Mouse (Mus musculus) cerebellum, postnatal 36 days (tissue): ENCODE data around the gene Akr1b8.
"Not testable (repeated sequence)": the region's sequence is repeated elsewhere in the genome, so short reads cannot be mapped to it uniquely, and the experiment has no call there.

Experiments used
- DNase-seq, 2 experiments: peaks; one replicate each; pipeline ENCODE4 v3.0.0; 2021 to 2022; ENCODE audit warnings: mixed read lengths in 2 of 2

The Akr1b8 gene

DNA sequence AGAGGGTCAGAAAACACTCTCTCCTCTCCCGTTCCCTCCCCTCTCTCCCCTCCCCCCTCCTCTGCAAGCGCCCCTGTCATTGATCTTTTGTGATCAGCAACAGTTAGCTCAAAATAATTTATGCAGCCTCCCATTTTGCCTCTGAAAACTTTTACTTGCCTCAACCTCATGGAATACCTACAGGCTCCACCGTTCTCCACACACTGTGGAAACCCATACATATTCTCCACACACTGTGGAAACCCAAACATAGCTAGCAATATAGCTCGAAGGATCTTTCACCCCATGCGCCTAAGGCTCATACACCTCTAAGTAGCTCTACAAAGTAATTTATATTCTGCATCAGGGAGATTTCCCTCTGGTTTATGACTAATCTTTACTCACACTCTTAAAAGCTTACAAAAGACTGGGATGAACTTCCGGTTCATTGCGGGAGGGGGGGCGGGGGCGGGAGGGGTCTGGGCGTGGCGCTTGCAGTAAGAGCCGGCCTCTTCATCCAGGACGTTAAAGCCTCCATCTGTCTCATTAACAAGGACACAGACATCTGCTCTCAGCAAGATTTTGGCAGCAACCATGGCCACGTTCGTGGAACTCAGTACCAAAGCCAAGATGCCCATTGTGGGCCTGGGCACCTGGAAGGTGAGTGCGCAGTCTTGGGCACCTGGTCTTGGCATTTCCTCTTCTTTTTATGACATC, at the start of gene Akr1b8:
Akr1b8 (plus strand) TSS at position 462 of the 696 bp plus-strand sequence.
- DNase-seq = peak; percentile 75 to 76

DNA sequence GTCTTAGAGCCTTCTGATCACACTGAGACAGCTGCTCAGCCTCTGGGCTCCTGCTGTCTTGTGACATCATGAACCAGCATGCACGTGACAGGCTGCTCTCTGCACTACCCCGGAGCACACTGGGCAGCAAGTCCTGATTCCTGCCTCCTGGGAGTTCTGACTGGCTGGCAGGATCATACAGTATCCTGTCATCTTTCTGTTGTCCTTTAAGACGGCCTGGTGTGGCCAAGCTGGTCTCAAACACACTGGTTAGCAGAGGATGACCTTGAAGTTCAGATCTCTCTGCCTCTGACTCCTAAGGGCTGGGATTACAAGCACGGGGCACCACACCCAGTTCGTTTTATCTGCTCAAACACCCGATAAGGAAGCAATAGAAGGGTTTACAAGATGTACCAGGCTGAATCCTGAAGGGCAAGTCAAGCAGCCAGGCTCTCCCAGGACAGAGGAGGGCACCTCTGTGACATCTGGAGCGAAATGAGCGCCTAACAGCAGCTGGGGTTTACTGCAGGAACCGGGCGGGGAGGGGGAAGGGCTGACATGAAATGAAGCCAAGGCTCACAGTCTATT, 49.2 kb upstream of the Akr1b8 start:
- DNase-seq = no peak

DNA sequence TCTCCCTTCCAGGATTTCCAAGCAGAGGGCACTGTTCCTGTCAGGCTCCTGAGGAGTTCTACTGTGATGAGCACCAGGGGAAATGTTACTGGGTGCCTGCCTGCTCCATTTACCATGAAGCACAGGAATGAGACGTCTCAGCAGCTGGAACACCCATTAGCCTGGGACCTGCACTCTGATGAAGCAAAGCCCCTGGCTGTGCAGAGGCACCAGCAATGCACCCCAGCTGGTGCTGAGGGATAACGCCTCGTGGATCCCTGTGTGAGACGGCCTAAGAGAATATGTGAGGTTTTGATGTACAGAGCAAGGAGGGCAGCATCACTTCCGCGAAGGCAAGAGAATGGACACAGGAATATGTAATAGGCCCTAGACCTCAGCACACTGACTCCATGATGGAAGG, 47.1 kb upstream of the Akr1b8 start:
- DNase-seq = no peak

DNA sequence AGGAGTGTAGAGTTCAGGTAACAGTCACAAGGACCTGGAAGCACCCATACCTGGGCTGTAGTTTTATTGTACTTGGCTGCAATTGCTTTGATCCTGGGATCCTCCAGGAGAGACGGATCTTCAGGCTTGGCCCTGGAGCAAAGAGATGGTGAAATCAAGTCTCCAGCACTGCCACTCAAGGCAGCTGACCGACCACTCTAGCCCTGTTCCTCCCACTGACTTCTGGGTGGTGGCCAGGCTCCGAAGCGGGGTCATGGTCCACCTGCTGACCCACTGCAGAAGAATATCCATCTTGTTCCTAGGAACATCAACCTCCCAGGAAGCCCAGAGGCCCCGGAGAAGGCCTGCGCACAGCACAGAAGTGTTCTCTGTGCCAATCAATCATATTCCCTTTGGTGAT, 44.4 kb upstream of the Akr1b8 start:
- no peak for DNase-seq

DNA sequence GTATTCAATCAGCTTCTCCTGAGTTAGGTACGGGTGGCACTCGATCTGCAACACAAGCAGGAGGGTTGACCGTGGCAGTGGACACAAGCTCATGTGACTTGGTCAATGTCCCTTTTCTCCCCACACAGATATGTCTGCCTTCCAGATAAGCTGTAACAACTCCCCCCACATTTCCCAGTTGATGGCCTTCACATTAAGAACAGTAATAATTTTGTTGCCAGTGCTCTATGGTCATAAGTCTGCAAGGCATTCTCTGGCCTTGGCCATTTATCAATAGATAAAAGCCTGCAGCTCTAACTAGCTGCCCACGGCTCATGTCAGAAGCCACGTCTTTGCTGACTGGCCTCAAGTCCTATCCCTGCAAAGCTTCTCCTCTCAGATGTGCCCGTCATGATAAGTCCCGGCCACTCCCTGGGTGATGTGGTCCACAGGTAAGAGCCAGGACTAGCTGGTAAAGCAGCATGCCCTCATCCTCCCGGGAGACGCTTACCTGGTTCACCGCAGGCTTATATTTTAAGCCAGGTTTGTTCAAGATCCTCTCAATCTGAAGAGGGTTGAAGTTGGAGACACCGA, 43.8 kb upstream of the Akr1b8 start:
- DNase-seq = no peak

DNA sequence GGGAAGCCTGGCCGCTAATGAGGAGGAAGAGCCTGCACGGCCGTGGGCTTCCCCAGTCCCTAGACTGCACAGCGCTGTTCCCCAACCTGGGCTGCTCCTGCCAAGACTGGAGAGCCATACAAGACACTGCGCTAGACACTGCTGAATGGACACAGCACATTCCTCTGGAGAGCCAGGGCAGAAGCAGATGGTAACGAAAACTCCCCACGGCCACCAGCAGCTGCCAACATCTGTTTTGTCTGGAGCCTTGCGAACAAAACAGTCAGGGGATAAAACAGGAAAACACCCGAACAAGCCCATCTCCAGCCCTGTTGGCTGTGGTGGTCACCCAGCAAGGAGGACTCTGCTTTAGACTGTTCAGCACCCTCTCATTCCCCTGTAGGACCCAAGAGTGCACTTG, 40.5 kb upstream of the Akr1b8 start:
- DNase-seq = no peak

DNA sequence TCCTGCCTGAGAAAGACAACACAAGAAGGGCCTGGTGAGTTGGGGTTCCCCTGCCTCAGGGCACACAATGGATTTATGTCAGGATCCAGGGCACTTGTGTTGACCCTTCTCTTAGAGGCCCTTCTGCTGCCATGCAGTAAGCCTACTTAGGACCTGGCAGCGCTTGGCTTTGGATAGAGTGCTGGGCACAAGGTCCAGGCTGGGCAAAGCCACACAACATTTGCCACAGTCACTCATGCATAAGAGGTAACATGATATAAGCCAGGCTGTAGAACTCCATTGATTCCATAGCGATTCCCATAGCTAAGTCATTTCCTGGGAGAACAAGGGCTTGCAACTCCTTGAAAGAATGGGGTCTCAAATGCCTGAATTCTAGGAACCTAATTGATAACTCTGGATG, 40.0 kb upstream of the Akr1b8 start:
- DNase-seq = no peak

DNA sequence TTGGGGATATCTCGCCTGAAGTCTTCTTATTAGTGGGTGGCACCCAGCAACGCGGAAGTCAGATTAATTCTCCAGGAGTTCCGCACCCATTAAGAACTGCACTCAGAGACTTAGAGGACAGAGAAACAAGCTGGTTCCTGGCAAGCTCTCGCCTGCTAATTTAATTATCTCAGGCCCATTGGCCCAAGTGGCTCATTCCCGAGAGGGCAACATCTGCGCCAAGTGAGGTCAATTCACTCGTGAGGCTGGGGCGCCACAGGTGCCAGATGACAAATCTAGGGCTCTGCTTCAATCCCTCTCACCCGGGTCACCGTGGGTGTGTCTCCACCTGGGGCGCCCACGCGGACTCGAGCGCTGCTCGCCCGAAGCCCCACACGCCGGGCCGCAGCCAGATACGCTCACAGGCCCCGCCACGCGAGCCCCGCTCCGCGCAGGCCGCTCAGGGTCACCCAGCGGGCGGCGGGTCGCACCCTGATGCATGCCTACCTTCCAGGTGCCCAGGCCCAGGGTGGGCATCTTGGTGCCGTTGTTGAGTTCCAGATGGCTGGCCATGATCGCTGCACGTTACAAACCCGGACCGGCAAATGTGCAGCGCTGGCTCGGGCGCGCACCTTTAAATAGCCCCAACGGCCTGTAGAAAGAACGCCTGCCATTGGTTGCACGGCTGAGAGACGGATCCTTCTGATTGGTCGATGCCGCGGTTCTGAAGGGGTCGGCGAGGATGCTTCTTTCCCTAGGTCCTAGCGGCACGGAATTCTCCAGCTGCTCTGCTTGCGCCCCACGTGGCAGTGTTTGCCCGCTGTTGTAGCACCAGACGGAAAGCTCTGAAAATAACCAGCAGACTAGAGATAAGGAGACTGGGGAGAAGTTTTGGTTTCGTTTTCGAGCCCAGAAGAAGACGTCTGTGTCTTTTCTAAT, 36.8 kb upstream of the Akr1b8 start, which contains the start of gene Akr1b3:
Akr1b3 (minus strand) TSS at position 625 of the 918 bp plus-strand sequence.
- DNase-seq = peak; percentile 84

DNA sequence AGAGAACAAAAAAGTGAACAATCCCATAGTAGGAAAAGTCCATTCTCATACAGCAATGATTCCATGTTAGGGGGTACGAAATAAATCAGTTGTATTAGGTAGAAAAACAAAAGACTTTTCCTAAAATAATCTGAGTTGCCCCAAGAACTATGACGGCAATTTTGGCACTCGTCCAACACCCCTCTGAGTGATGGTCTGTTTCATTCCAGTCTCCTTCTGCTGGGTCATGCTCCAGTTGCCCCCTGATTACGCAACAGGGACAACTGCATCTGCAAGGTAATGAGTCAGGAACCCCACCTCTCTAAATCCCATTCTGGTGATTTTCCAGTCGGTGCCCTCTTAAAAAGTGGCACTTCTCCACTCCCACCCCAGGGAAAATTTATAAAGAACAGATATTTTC, 35.7 kb upstream of the Akr1b8 start:
- DNase-seq = peak; percentile 13 to 26

DNA sequence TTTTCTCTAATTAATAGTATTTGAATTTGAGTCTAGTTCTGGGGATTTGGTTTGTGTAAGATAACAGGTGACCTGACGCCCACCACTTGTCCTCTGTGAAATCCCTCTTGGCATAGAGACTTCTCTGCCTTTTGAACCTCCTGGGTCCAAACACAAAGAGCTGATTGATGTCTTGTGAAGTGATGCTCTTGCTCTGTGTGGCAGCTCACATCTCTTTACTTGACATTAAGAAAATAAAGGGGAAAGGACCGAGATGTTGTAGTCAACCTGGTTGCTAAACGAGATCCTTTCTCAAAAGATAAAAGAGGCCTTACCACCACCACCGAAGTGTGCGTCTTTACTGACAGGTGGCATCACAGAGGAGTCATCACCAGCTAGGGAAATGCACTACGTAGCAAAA, 35.3 kb upstream of the Akr1b8 start:
- no peak for DNase-seq

DNA sequence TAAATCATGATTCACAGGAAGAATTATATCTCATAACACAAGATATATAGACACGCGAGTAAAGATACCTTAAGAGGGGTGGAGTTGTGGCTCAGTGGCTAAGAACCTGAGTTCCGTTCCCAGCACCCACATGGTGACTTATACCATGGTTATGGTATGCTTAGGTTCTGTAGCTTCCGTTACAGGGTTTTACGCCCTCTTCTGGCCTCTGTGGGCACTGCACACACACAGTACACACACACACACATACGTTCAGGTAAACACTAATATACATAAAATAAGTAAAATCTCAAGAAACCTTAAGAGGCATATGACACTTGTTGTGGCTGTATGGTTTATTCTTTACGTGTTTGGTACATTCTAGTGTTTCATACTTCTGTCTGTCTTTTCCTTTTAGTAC, 31.8 kb upstream of the Akr1b8 start:
- no peak for DNase-seq

DNA sequence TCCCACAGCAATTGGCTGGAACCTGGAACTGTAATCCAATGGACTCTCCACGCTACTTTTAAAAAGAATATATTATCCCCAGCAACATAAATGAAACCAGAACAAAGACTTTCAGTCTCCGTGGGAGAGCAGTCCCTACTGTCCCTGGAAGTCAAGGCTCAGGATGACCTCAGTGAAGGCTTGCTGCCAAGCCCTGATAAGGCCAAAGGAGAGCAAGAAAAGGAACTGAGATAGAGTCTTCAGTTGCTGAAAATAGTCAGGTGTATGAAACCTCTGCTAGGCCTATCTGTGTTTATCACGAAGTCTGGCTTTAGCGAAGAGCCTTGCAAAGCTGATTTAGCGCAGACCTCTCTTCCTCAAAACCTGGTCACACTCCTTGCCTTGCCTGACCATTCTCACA, 22.5 kb upstream of the Akr1b8 start:
- no peak for DNase-seq

DNA sequence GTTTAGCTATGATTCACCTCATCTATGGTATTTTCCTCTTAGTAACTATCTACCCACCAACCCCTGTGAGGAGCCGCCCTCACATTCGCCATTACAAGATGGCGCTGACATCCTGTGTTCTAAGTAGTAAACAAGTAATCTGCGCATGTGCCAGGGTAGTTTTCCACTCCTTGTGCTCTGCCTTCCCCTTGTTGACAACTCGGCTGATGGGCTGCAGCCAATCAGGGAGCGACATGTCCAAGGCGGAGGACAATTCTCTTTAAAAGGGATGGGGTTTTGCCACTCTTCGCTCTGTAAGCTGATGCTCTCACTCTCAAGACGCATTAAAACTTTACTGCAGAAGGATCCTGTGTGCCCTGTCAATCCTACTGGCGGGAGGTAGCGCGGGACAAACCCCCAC, 22.1 kb upstream of the Akr1b8 start:
- not testable (repeated sequence) for DNase-seq

DNA sequence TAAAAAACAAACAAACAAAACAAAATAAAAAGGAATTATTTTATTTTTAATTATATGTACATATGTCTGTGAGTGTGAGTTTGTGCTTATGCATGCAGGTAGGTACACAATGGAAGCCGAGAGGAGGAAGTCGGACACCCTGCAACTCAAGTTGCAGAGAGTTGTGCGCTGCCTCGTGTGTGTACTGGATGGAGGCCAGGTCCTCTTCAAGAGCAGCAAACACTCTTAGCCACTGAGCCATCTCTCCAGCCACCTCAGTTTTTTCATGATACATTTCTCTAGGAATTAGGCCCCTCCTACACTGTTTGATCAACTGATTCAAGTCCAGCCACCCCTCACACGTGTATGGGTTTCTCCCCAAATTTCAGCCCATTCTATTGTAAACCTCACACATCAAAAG, 19.2 kb upstream of the Akr1b8 start:
- DNase-seq = no peak

DNA sequence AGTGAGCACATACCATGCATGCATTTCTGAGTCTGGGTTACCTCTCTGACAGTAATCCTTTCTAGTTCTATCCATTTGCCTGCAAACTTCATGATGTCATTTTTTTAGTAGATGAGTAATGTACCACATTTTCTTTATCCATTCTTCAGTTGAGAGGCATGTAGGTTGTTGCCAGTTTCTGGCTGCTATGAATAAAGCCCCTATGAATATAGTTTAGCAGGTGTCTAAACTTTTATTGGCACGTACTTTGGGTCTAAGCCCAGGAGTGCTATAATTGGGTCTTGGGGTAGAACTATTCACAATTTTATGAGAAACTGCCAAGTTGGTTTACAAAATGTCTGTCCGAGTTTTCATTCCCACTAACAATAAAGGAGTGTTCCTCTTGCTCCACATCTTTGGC, 16.1 kb upstream of the Akr1b8 start:
- DNase-seq = no peak

DNA sequence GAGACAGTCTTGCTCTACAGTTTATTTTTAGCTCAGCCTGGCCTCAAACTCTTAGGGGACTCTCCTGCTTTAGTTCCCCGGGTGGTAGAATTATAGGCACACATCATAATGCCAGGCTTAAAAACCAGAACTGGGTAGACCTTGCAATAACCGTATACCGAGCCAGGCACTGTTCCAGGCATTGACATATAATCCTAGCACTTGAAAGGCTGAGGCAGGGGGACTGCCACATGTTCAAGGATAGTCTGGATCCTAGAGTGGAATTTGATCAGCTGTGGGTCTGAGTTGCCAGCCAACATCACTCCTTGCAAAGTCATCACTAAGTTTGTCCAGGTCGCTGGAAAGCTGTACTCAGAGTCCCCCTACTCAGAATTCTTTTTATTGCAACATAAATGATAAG, 11.9 kb upstream of the Akr1b8 start:
- DNase-seq = no peak

DNA sequence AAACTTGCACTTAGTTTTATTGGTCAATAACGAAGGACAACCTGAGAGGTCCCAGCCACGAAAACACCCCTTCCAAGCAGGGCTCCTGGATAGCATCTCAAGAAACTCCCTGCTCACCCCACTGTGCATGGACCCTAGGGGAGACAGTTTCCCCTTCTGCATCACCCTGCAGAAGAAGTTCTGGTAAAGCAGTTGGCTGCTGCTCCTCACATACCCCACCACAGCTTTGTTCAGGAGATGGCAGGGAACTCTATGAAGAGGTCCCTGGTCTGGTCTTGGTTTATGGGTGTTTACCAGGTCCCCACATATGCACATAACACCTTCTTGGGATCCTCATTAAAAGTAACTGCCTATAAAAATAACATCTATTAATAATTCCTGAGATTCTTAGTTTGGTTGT, 11.4 kb upstream of the Akr1b8 start:
- no peak for DNase-seq

DNA sequence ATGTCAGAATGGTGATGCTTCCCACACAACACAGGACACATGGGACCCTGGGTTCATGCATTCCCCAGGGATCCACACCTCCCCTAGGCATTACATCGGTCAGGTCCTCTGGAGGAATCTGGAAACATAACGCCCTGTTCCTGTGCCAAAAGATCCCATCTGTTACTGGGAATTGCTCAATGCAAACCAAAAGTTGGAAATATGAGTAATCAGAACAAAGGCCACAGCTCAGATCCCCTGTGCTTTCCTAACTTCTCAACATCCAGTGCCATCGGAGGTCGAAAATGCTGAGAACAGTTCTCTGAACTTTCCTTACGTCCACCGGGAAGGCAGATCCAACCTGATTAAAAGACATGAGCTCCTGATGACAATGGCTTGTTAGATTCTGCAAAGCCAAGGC, 10.5 kb upstream of the Akr1b8 start:
- no peak for DNase-seq

DNA sequence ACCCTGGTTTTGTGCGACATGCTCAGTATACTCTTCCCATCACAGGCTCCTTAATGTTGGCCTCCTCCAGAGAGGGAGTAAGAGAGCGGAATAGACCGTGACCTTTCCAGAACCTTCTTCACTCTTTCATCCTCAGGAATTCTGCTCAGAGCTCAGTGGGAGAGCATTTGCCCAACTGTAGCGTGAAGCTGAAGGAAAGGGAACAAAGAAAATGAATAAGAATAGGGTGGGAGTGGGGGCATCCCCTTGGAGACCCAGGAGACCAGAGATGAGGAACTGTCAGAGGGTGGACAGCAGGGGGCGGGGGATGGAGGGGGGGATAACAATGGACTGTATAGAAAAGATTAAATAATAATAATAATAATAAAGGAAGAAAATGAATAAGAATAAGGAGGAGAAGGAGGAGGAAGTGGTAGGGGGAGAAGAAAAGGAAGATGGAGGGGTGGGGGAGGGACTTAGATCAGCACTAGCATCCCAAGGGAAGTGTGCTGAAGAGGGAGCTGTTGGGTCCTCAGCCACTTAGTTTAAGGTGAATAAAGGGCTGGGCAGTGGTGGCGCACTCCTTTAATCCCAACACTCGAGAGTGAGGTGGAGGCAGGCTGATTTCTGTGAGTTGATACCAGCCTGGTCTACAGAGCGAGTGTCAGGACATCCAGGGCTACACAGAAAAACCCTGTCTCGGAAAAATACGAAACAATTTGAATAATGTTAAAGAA, 9.6 kb upstream of the Akr1b8 start:
- no peak for DNase-seq

DNA sequence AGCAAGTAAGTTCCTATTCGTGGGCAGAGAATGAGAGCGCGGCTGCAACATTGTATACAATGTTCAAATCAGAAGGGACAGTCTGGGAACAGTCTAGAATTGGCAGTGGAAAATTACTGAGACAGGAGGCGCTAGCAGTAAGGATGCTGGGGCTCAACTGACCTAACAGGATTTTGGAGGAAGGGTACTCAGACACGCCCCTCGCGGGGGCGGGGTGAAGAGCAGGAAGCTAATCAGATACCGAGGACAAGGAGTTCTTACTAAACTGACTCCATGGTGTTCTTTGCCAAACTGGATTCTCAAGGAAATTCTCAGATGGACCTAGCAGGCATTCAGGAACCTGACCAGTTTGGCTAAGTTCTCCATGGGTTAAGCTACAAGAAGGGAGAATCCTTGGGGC, 9.0 kb upstream of the Akr1b8 start:
- DNase-seq = no peak

DNA sequence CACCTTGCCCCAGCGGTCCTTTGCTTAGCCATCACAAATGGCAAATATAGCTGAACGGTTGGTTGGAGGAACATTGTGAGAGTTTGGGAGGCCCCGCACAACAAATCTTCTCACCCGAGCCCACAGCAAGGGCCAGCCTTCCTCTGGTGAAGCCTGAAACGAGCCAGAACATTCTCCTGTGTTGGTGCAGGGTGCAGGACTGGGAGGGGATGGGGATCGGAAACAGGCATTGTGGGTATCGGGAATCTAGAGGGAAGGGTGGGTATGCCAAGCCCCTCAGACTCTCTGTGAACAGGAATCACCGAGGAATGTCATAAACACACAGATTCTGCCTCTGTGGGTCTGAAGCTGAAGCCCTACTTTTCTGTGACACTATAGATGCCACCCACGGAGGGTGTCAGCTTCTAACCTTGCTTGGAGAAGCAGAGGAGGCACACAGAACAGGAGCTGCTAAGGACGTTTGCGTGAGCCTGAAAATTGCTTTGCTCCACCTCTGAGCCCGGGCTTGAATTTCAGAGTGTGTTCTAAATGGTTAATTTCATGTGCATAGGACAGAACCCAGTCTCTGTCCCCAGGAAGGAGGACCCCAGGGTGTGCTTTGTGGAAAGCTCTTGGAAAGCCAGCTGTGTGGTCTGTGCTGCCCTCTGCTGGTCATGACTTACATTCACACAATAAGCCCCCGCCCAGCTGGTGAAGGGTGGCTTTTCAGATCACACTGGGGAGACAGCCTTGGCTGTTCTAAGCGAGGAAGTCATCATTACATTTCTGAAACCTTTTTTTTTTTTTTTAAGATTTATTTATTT, 7.6 kb upstream of the Akr1b8 start:
- DNase-seq = peak; percentile 53 to 60
